Mouse (Mus musculus) heart, adult 2 months (tissue): ENCODE measurements around the gene Sdad1.

ENCODE experiments used
- CTCF ChIP-seq: fragments of 200-600 bp; IDR thresholded peaks from 2 replicates; pipeline ENCODE4 v1.8.1; 2022; ENCODE audit warnings: antibody characterized with exemption, mild to moderate bottlenecking, moderate library complexity
- EP300 ChIP-seq: fragments of 200-500 bp; IDR thresholded peaks from 2 replicates; pipeline ENCODE4 v1.6.1; 2011; ENCODE audit warnings: low read depth, low read length, control low read depth; ENCODE audit not compliant: insufficient read depth
- POLR2A ChIP-seq: fragments of 200-500 bp; IDR thresholded peaks from 2 replicates; pipeline ENCODE4 v1.6.1; 2011; ENCODE audit warnings: mild to moderate bottlenecking, low read depth, low read length, control low read depth; ENCODE audit not compliant: insufficient read depth

DNA sequence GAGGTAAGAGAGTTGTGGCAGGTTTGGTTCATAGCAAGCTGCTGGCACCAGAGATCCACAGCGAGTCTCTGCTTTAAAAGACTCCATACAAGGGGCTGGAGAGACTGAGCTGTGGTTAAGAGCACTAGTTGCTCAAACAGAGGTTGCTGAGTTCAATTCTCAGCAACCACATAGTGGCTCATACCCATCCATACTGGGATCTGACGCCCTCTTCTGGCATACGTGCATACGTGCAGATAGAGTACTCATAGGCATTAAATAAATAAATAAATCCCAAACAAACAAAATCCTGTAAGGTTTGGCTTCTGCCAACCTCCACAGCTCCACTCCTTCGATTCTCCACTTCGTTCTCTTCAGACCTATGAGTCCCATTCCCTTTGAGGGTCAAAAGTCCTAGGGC lies 58.2 kb downstream of the Sdad1 start:
- TF ChIP-seq POLR2A = no peak
- no peak for TF ChIP-seq CTCF
- no peak for TF ChIP-seq EP300
